Mouse (Mus musculus) limb, embryonic 10.5 days (tissue): Measurements from ENCODE around the gene Trpm1. TPM values are rescaled to one million over a fixed set of nuclear protein-coding genes. Genes with fewer than 3 reads are reported as not detected.

Experiments
- DNase-seq: peaks from one replicate; pipeline ENCODE4 v3.0.0-alpha.2; 2017; ENCODE audit warnings: low spot score
- H3K27ac ChIP-seq: fragments of 300-500 bp; sonication (generic); 2 replicates; pipeline ENCODE4 v1.5.1; 2016; ENCODE audit warnings: mild to moderate bottlenecking
- H3K27me3 ChIP-seq: fragments of 300-500 bp; sonication (generic); 2 replicates; pipeline ENCODE4 v1.6.1; 2016; ENCODE audit warnings: low read depth, mild to moderate bottlenecking; ENCODE audit not compliant: poor library complexity, severe bottlenecking
- H3K36me3 ChIP-seq: fragments of 300-500 bp; sonication (generic); 2 replicates; pipeline ENCODE4 v1.6.1; 2016; ENCODE audit warnings: mild to moderate bottlenecking, moderate library complexity
- H3K4me1 ChIP-seq: fragments of 300-500 bp; sonication (generic); 2 replicates; pipeline ENCODE4 v1.6.1; 2016
- H3K4me3 ChIP-seq: fragments of 300-500 bp; sonication (generic); 2 replicates; pipeline ENCODE4 v1.5.1; 2016; ENCODE audit warnings: mild to moderate bottlenecking, moderate library complexity
- H3K9me3 ChIP-seq: fragments of 300-500 bp; sonication (generic); replicated peaks from 2 replicates; pipeline ENCODE4 v1.6.1; 2016; ENCODE audit warnings: mild to moderate bottlenecking
- WGBS: fragments of 180-500 bp; shearing (Covaris S2); methylation state at CpG from one replicate; pipeline ENCODE4 v1.1.7; 2016; 5-methylcytosine and 5-hydroxymethylcytosine counted together
- polyA plus RNA-seq: library from polyadenylated mRNA; unstranded; fragments of >200 nt; fragmentation: Nextera tagmentation; extraction: Ambion mirVana; gene quantifications from 2 replicates; pipeline ENCODE4 v1.2.1, GENCODE M21; 2016

Gene Trpm1
- polyA plus RNA-seq, 1 experiment from 2014 or later: 3.6 TPM

DNA sequence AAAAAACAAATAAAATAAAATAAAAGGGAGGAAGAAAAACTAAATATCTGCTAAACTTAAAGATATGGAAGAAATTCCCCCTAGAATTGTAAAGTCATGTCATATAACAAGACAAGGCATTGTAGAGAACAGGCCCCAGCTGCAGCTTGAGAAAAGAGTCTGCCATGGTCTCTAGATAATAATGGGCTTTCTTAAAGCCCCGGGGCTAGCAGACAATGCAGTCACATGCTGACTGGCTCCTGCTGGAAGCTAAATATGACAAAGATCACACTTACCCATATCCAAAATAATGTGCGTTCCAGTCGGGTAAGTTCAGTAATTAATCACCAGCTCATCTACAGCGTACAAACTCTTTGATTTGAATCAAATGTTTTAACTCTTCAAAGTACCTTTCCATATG, 93.1 kb downstream of the Trpm1 start:
- H3K27me3 ChIP-seq: no peaks in the 10 kb centered on the region
- H3K27ac ChIP-seq: no peak overlapping the region
- 92% methylated on average over 4 of the region's 4 CpGs for WGBS
- H3K4me3 ChIP-seq: no peak overlapping the region
- no peak for DNase-seq
- H3K4me1 ChIP-seq: peaks cover 9% of the 10 kb centered on the region
- no peaks in the 10 kb centered on the region for H3K36me3 ChIP-seq
- H3K9me3 ChIP-seq: no peaks in the 10 kb centered on the region

DNA sequence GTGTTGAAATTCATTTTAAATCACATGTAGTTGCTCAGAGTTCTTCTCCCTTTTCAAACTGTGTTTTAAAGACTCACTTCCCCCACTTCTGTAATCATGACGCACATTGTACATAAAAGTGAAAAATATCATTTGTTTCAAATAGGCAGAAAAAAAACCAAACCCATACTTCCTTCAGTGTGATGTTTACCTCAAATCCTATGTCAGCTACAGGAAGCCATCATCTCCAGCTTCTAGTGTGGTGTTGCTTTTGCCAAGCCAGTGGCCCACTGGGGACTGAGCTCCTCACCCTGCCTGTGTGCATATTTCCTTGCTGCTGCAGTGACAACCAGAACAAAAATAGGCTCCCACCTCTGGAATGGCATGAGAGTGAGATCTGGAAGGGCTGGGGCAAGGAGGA, 94.7 kb downstream of the Trpm1 start:
- Histone ChIP-seq H3K27ac (no peak overlapping the region), H3K4me1 (no peaks in the 10 kb centered on the region), H3K27me3 (no peaks in the 10 kb centered on the region), H3K4me3 (no peak overlapping the region), H3K9me3 (no peaks in the 10 kb centered on the region), H3K36me3 (no peaks in the 10 kb centered on the region)
- DNase-seq: no peak
- 97% methylated on average over 1 of the region's 1 CpGs for WGBS

- WGBS: 75% methylated on average over 4 of the region's 4 CpGs
- no peak for DNase-seq
- Histone ChIP-seq H3K27me3 (no peaks in the 10 kb centered on the region), H3K4me1 (no peaks in the 10 kb centered on the region), H3K4me3 (no peak overlapping the region), H3K9me3 (no peaks in the 10 kb centered on the region), H3K27ac (no peak overlapping the region), H3K36me3 (no peaks in the 10 kb centered on the region)
Observed at GRCm38 (mm10) chr7:64249715-64250114, 96.1 kb downstream of the Trpm1 start.

DNA sequence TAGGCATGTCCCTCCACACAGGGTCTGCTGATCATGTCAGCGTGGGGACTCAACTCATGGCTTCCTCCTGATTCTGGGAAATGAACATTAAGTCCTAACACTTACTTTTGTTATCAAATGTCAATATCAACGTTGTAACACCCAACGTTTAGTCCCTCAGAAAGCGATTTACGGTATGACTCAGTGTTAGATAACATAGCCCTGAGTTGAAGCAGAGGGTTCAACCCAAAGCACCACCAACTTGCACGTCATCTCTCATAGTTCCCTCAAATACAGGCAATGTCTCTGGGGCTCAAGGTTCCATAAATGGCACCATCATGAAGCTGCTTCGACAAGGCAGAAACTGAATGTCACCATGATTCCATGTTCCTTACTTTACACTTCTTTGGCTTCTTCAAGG, 96.8 kb downstream of the Trpm1 start:
- 91% methylated on average over 7 of the region's 7 CpGs for WGBS

DNA sequence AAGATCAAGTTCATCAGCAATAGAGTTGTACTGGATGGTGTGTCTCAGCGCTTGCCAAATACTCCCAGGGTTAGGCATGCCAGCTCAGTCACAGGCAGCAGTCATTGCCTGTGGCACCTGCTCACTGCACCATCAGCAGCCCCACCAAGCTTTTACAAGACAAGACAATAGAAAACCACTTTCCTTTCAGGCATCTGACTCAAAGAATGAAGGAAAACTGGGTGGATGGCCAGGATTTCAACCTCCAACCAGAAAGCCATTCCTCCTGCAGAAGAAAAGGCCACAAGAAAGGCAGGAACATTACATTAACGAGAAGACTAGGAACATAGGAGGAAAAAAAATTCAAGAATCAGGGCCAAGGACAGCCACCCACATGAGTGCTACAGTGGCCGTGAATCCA, 100.1 kb downstream of the Trpm1 start:
- Histone ChIP-seq H3K4me1 (no peaks in the 10 kb centered on the region), H3K9me3 (no peaks in the 10 kb centered on the region)
- 94% methylated on average over 3 of the region's 3 CpGs for WGBS

More for the DNA sequence above, 96.8 kb downstream of the Trpm1 start:
- H3K27me3 ChIP-seq: no peaks in the 10 kb centered on the region
- no peak overlapping the region for H3K27ac ChIP-seq
- DNase-seq: no peak
- H3K4me1 ChIP-seq: no peaks in the 10 kb centered on the region
- H3K4me3 ChIP-seq: no peak overlapping the region
- no peaks in the 10 kb centered on the region for H3K9me3 ChIP-seq
- H3K36me3 ChIP-seq: no peaks in the 10 kb centered on the region

DNA sequence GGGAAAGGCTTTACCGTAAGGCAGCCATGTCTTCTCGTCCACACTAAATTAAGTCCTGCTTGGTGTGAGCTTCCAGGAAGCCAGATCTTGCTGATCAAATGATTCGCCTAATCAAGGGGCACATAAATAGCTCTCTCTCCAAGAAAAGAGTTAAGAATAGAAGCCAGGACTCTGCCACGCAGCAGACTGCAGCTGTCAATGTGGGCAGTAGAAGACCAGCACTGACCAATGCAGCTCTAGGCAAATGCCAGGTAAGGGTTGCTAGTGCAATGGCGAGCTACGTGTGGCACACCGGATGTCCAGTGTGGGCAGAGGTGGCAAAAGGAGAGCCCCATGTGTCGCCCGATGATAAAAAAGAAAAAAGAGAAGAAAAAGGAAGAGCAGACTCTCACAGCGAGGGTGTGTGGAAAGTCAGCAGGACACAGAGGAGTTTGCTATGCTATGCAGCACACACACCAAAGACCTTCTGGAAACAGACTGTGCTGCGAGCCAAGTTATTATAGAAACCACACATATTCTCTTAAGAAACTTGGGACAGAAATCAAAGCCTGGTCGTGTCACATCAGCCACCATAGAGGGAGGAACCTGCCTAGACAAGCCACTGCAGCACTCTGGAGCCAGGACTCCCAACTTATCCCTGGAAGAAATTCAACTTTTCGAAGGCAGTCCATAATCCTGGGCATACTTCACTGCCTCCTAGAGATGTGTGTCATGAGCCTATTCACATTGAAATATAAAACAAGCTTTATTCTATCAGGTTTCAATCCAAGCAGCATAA, 112.1 kb downstream of the Trpm1 start:
- DNase-seq: no peak

More for the DNA sequence above, 100.1 kb downstream of the Trpm1 start:
- H3K4me3 ChIP-seq: no peak overlapping the region
- no peaks in the 10 kb centered on the region for H3K27me3 ChIP-seq
- H3K27ac ChIP-seq: no peak overlapping the region
- H3K36me3 ChIP-seq: no peaks in the 10 kb centered on the region
- no peak for DNase-seq

DNA sequence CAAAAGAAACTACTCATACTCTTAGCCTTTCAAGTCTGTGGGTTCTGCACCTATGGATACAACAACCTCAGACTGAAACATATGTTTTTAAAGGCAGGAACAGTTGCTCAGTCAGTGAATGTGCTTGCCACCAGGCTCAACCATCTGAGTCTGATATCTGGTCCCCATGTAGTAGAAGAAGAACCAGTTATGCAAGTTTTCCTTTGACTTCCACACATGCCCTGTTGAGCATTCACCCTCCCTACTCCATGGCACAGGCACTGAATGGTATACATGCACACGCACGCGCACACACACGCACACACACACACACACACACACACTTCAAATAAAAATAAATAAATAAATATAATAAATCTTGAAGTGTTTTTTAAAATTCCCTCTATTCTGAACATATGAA, 113.0 kb downstream of the Trpm1 start:
- Histone ChIP-seq H3K36me3 (no peaks in the 10 kb centered on the region), H3K4me3 (no peak overlapping the region), H3K27ac (no peak overlapping the region), H3K4me1 (peaks cover 4% of the 10 kb centered on the region; the same call in 1 of the 2 replicates), H3K9me3 (no peaks in the 10 kb centered on the region), H3K27me3 (peaks cover 27% of the 10 kb centered on the region)
- DNase-seq: no peak
- WGBS: 97% methylated on average over 4 of the region's 4 CpGs

More for the DNA sequence above, 112.1 kb downstream of the Trpm1 start:
- Histone ChIP-seq H3K27me3 (peaks cover 27% of the 10 kb centered on the region), H3K9me3 (no peaks in the 10 kb centered on the region), H3K4me1 (peaks cover 4% of the 10 kb centered on the region; the same call in 1 of the 2 replicates), H3K4me3 (no peak overlapping the region), H3K27ac (no peak overlapping the region), H3K36me3 (no peaks in the 10 kb centered on the region)
- 89% methylated on average over 13 of the region's 13 CpGs for WGBS

GRCm38 (mm10) chr7:64271926-64272325, 118.3 kb downstream of the Trpm1 start:
- H3K36me3 ChIP-seq: no peaks in the 10 kb centered on the region
- no peak for DNase-seq
- 55% methylated on average over 4 of the region's 4 CpGs for WGBS
- no peaks in the 10 kb centered on the region for H3K9me3 ChIP-seq
- peaks cover 26% of the 10 kb centered on the region for H3K27me3 ChIP-seq
- no peak overlapping the region for H3K27ac ChIP-seq
- peaks cover 9% of the 10 kb centered on the region; the same call in 1 of the 2 replicates for H3K4me1 ChIP-seq
- H3K4me3 ChIP-seq: no peak overlapping the region

DNA sequence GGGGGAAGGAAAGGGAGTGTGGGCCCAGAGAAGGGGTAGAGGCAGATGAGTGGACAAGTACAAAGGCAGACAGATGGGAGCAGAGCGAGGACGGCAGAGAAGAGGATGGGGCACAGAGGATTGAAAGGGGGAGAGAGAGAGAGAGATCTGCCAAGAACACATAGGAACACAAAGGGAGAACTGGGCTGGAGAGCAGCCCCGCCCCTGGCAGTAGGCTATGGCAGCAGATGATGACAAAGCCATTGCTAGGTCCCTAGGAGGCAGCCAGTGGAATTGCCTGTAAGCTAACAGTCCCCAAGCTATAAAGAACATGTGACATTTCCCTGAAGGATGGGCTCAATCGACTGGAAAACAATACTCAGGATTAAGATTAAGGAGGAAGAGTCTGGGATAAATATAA, 121.9 kb downstream of the Trpm1 start:
- H3K36me3 ChIP-seq: no peaks in the 10 kb centered on the region
- DNase-seq: no peak
- no peak overlapping the region for H3K4me3 ChIP-seq
- H3K4me1 ChIP-seq: peaks cover 4% of the 10 kb centered on the region; the same call in 1 of the 2 replicates
- H3K27me3 ChIP-seq: no peaks in the 10 kb centered on the region
- no peak overlapping the region for H3K27ac ChIP-seq
- WGBS: 90% methylated on average over 4 of the region's 4 CpGs
- H3K9me3 ChIP-seq: no peaks in the 10 kb centered on the region

- Histone ChIP-seq H3K27ac (no peak overlapping the region), H3K9me3 (no peaks in the 10 kb centered on the region), H3K27me3 (no peaks in the 10 kb centered on the region), H3K4me1 (peaks cover 4% of the 10 kb centered on the region; the same call in 1 of the 2 replicates), H3K4me3 (no peak overlapping the region), H3K36me3 (no peaks in the 10 kb centered on the region)
- WGBS: 65% methylated on average over 6 of the region's 6 CpGs
- DNase-seq: no peak
Observed at GRCm38 (mm10) chr7:64276921-64277320, 123.3 kb downstream of the Trpm1 start.

DNA sequence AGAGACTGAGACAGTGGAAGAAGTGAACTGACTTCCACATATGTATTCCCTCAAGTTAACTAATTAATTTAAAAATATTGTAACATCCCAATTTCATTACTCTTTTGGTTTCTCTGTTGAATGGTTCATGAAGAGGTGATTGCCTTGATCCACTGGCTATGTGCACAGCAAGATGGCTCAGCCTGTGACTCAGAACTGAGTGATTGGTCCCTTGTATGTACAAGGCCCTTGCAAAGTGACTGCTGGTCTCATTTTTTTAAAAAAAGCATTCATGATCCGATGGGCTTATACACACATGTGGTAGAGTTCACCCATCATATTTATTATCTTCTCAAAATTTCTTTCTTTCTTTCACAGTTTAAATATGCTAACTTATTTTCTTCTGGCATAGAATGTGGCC, 124.9 kb downstream of the Trpm1 start:
- Histone ChIP-seq H3K4me3 (no peak overlapping the region), H3K27me3 (no peaks in the 10 kb centered on the region), H3K27ac (no peak overlapping the region), H3K9me3 (no peaks in the 10 kb centered on the region), H3K4me1 (peaks cover 4% of the 10 kb centered on the region; the same call in 1 of the 2 replicates), H3K36me3 (no peaks in the 10 kb centered on the region)
- no peak for DNase-seq
- 95% methylated on average over 1 of the region's 1 CpGs for WGBS

DNA sequence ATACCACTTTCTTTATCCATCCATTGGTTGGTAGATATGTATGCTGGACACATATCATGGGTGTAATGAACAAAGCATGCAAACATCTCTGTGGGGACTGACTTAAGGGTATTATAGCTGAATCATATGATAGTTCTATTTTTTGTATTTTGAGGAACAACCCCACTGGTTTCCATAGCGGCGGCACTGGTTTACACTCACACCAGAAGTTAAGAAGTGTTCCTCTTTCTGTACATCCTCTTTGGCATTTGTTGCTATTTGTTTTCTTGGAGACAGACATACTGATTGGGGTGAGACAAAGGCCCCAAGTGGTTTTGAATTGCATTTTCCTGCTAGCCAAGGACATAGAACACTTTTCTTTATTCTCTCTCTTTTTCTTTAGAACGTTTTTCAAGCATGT, 125.9 kb downstream of the Trpm1 start:
- no peak for DNase-seq
- no peaks in the 10 kb centered on the region for H3K27me3 ChIP-seq
- 87% methylated on average over 3 of the region's 3 CpGs for WGBS
- H3K36me3 ChIP-seq: no peaks in the 10 kb centered on the region
- no peaks in the 10 kb centered on the region for H3K9me3 ChIP-seq
- H3K27ac ChIP-seq: no peak overlapping the region
- no peak overlapping the region for H3K4me3 ChIP-seq
- H3K4me1 ChIP-seq: peaks cover 4% of the 10 kb centered on the region; the same call in 1 of the 2 replicates

- H3K36me3 ChIP-seq: no peaks in the 10 kb centered on the region
- no peak overlapping the region for H3K4me3 ChIP-seq
- H3K9me3 ChIP-seq: no peaks in the 10 kb centered on the region
- no peak for DNase-seq
- H3K27me3 ChIP-seq: no peaks in the 10 kb centered on the region
- H3K4me1 ChIP-seq: no peaks in the 10 kb centered on the region
- H3K27ac ChIP-seq: no peak overlapping the region
Observed at GRCm38 (mm10) chr7:64286566-64286965, 132.9 kb downstream of the Trpm1 start.
